Mouse (Mus musculus) forebrain, postnatal 0 days (tissue): ENCODE results near the gene Ctxn2. TPM values are rescaled to one million over a fixed set of nuclear protein-coding genes. Genes with fewer than 3 reads are reported as not detected.

Experiments used
- ATAC-seq: fragments of 200-750 bp; cut with Nextera tagmentation; 2 replicates; pipeline ENCODE4 v1.8.0; 2017; ENCODE audit warnings: mild to moderate bottlenecking, moderate library complexity
- DNase-seq: peaks from one replicate; pipeline ENCODE4 v3.0.0-alpha.2; 2015
- H3K27ac ChIP-seq: fragments of 300-500 bp; sonication (generic); 2 replicates; pipeline ENCODE4 v1.5.1; 2014; ENCODE audit warnings: low read depth, mild to moderate bottlenecking, antibody characterized with exemption, low read length, moderate library complexity, mixed read lengths
- H3K27me3 ChIP-seq: fragments of 300-500 bp; sonication (generic); 2 replicates; pipeline ENCODE4 v1.6.1; 2014; ENCODE audit warnings: mild to moderate bottlenecking, low read length, mixed read lengths; ENCODE audit not compliant: insufficient read depth
- H3K36me3 ChIP-seq: fragments of 300-500 bp; sonication (generic); 2 replicates; pipeline ENCODE4 v1.6.1; 2014; ENCODE audit warnings: mild to moderate bottlenecking, moderate library complexity; ENCODE audit not compliant: insufficient read depth
- H3K4me1 ChIP-seq: fragments of 300-500 bp; sonication (generic); 2 replicates; pipeline ENCODE4 v1.6.1; 2014; ENCODE audit warnings: antibody characterized with exemption; ENCODE audit not compliant: insufficient read depth
- H3K4me2 ChIP-seq: fragments of 300-500 bp; sonication (generic); 2 replicates; pipeline ENCODE4 v1.6.1; 2014; ENCODE audit warnings: low read depth, mild to moderate bottlenecking, moderate library complexity
- H3K4me3 ChIP-seq: fragments of 300-500 bp; sonication (generic); 2 replicates; pipeline ENCODE4 v1.5.1; 2014; ENCODE audit warnings: low read depth, low read length, mixed read lengths
- H3K9ac ChIP-seq: fragments of 300-500 bp; sonication (generic); 2 replicates; pipeline ENCODE4 v1.6.1; 2014; ENCODE audit warnings: mild to moderate bottlenecking
- H3K9me3 ChIP-seq: fragments of 300-500 bp; sonication (generic); 2 replicates; pipeline ENCODE4 v1.6.1; 2016; ENCODE audit warnings: low read length
- CTCF ChIP-seq: sonication (generic); IDR thresholded peaks from 2 replicates; pipeline ENCODE4 v1.5.1; 2016; ENCODE audit warnings: antibody characterized with exemption, control low read depth, low read depth
- WGBS: fragments of 180-500 bp; shearing (Covaris S2); extraction: QIAGEN DNeasy Blood & Tissue Kit; methylation state at CpG from one replicate; pipeline ENCODE4 v1.1.7; 2014; 5-methylcytosine and 5-hydroxymethylcytosine counted together
- polyA plus RNA-seq: library from polyadenylated mRNA; unstranded; fragments of >200 nt; fragmentation: Nextera tagmentation; extraction: Ambion mirVana; gene quantifications from 2 replicates; pipeline ENCODE4 v1.2.1, GENCODE M21; 2015
- total RNA-seq: library from RNA; depleted of rRNA; stranded (reverse); fragments of >200 nt; gene quantifications from 2 replicates; pipeline ENCODE4 v1.2.3, GENCODE M21; 2014

Ctxn2 gene
- total and polyA plus RNA-seq, 2 experiments from 2014 or later = 6.4 to 23.0 TPM

GRCm38 (mm10) chr2:125152388-125152787 lies 15.9 kb downstream of the Ctxn2 start, which contains the start of gene Slc12a1:
Slc12a1 (plus strand) TSS chr2:125152505.
- ATAC-seq = no peak
- TF ChIP-seq CTCF = no peak
- Histone ChIP-seq H3K9me3 (no peaks in the 10 kb centered on the region), H3K4me3 (no peak within 1 kb of the TSS), H3K9ac (no peak within 1 kb of the TSS), H3K4me1 (no peaks in the 10 kb centered on the region), H3K27ac (no peak within 1 kb of the TSS), H3K36me3 (no peaks in the 10 kb centered on the region), H3K4me2 (no peak within 1 kb of the TSS), H3K27me3 (no peaks in the 10 kb centered on the region)
- DNase-seq = no peak
- 92% methylated on average over 6 of the region's 6 CpGs for WGBS

- 86% methylated on average over 9 of the region's 9 CpGs for WGBS
Observed at GRCm38 (mm10) chr2:125154294-125154693, 17.8 kb downstream of the Ctxn2 start.

GRCm38 (mm10) chr2:125155504-125155903 lies 19.0 kb downstream of the Ctxn2 start:
- H3K4me1 ChIP-seq = no peaks in the 10 kb centered on the region
- H3K27me3 ChIP-seq = no peaks in the 10 kb centered on the region
- H3K36me3 ChIP-seq = no peaks in the 10 kb centered on the region
- H3K4me2 ChIP-seq = no peak overlapping the region
- H3K4me3 ChIP-seq = no peak overlapping the region
- 28% methylated on average over 2 of the region's 2 CpGs for WGBS
- ATAC-seq (no peak), DNase-seq (no peak)
- H3K9me3 ChIP-seq = no peaks in the 10 kb centered on the region
- no peak overlapping the region for H3K27ac ChIP-seq
- H3K9ac ChIP-seq = no peak overlapping the region
- 0 out of 2 replicates have a peak, but pooled peaks have one; percentile 14 for TF ChIP-seq CTCF

More at GRCm38 (mm10) chr2:125154294-125154693, 17.8 kb downstream of the Ctxn2 start:
- Histone ChIP-seq H3K4me3 (no peak overlapping the region), H3K4me2 (no peak overlapping the region), H3K4me1 (no peaks in the 10 kb centered on the region), H3K9ac (no peak overlapping the region), H3K27me3 (no peaks in the 10 kb centered on the region), H3K27ac (no peak overlapping the region), H3K36me3 (no peaks in the 10 kb centered on the region), H3K9me3 (no peaks in the 10 kb centered on the region)
- DNase-seq (no peak), ATAC-seq (no peak)
- no peak for TF ChIP-seq CTCF

- H3K9ac ChIP-seq = no peak overlapping the region
- ATAC-seq (no peak), DNase-seq (no peak)
- no peaks in the 10 kb centered on the region for H3K36me3 ChIP-seq
- no peak overlapping the region for H3K4me3 ChIP-seq
- no peaks in the 10 kb centered on the region for H3K4me1 ChIP-seq
- no peak for TF ChIP-seq CTCF
- no peaks in the 10 kb centered on the region for H3K27me3 ChIP-seq
- H3K27ac ChIP-seq = no peak overlapping the region
- no peak overlapping the region for H3K4me2 ChIP-seq
- 36% methylated on average over 4 of the region's 4 CpGs for WGBS
- H3K9me3 ChIP-seq = no peaks in the 10 kb centered on the region
Observed at GRCm38 (mm10) chr2:125162012-125162470, 25.5 kb downstream of the Ctxn2 start.

- Histone ChIP-seq H3K36me3 (no peaks in the 10 kb centered on the region), H3K4me1 (no peaks in the 10 kb centered on the region), H3K9me3 (no peaks in the 10 kb centered on the region), H3K4me3 (no peak overlapping the region), H3K27ac (0 out of 2 replicates have a peak overlapping the region, but pooled peaks have one; percentile 5), H3K27me3 (no peaks in the 10 kb centered on the region), H3K9ac (no peak overlapping the region), H3K4me2 (no peak overlapping the region)
- TF ChIP-seq CTCF = no peak
- DNase-seq = peak; percentile 86
- ATAC-seq = peak; percentile 91
- WGBS = 56% methylated on average over 7 of the region's 7 CpGs
Observed at GRCm38 (mm10) chr2:125178225-125178798, 41.8 kb downstream of the Ctxn2 start.

- ATAC-seq (no peak), DNase-seq (no peak)
- TF ChIP-seq CTCF = no peak
- Histone ChIP-seq H3K4me2 (no peak overlapping the region), H3K27ac (no peak overlapping the region), H3K9ac (no peak overlapping the region), H3K27me3 (no peaks in the 10 kb centered on the region), H3K4me1 (no peaks in the 10 kb centered on the region), H3K36me3 (no peaks in the 10 kb centered on the region), H3K4me3 (no peak overlapping the region), H3K9me3 (no peaks in the 10 kb centered on the region)
- WGBS = 66% methylated on average over 11 of the region's 11 CpGs
Observed at GRCm38 (mm10) chr2:125187904-125188303, 51.4 kb downstream of the Ctxn2 start.

GRCm38 (mm10) chr2:125189197-125189596 lies 52.7 kb downstream of the Ctxn2 start:
- peak; percentile 71; the same call in 1 of the 2 replicates for ATAC-seq
- DNase-seq = peak; percentile 86
- Histone ChIP-seq H3K27ac (no peak overlapping the region), H3K9me3 (no peaks in the 10 kb centered on the region), H3K4me1 (no peaks in the 10 kb centered on the region), H3K4me3 (no peak overlapping the region), H3K9ac (no peak overlapping the region), H3K27me3 (no peaks in the 10 kb centered on the region), H3K4me2 (no peak overlapping the region), H3K36me3 (no peaks in the 10 kb centered on the region)
- peak; percentile 98 for TF ChIP-seq CTCF
- 2% methylated on average over 2 of the region's 2 CpGs for WGBS
